Mouse (Mus musculus) limb, embryonic 15.5 days (tissue): ENCODE data around the gene Wdr45b. TPM values are rescaled to one million over a fixed set of nuclear protein-coding genes. Genes with fewer than 3 reads are reported as not detected.
"Not testable (repeated sequence)": the region's sequence is repeated elsewhere in the genome, so short reads cannot be mapped to it uniquely, and the experiment has no call there.

ENCODE experiments used
- ATAC-seq: fragments of 200-750 bp; cut with Nextera tagmentation; 2 replicates; pipeline ENCODE4 v1.8.0; 2017; ENCODE audit warnings: low read depth, moderate TSS enrichment; ENCODE audit not compliant: insufficient number of reproducible peaks, low FRiP score, low TSS enrichment
- H3K27ac ChIP-seq: fragments of 300-500 bp; sonication (generic); 2 replicates; pipeline ENCODE4 v1.5.1; 2015; ENCODE audit warnings: moderate library complexity, mild to moderate bottlenecking, inconsistent platforms
- H3K27me3 ChIP-seq: fragments of 300-500 bp; sonication (generic); 2 replicates; pipeline ENCODE4 v1.6.1; 2015; ENCODE audit warnings: inconsistent platforms
- H3K36me3 ChIP-seq: fragments of 300-500 bp; sonication (generic); 2 replicates; pipeline ENCODE4 v1.6.1; 2015; ENCODE audit warnings: inconsistent platforms
- H3K4me1 ChIP-seq: fragments of 300-500 bp; sonication (generic); 2 replicates; pipeline ENCODE4 v1.6.1; 2015; ENCODE audit warnings: inconsistent platforms
- H3K4me2 ChIP-seq: fragments of 300-500 bp; sonication (generic); 2 replicates; pipeline ENCODE4 v1.6.1; 2015; ENCODE audit warnings: mild to moderate bottlenecking, inconsistent platforms
- H3K4me3 ChIP-seq: fragments of 300-500 bp; sonication (generic); 2 replicates; pipeline ENCODE4 v1.5.1; 2015; ENCODE audit warnings: mild to moderate bottlenecking, inconsistent platforms
- H3K9ac ChIP-seq: fragments of 300-500 bp; sonication (generic); 2 replicates; pipeline ENCODE4 v1.6.1; 2015; ENCODE audit warnings: inconsistent platforms
- H3K9me3 ChIP-seq: fragments of 300-500 bp; sonication (generic); 2 replicates; pipeline ENCODE4 v1.6.1; 2016; ENCODE audit warnings: inconsistent platforms
- WGBS: fragments of 180-500 bp; shearing (Covaris S2); methylation state at CpG from one replicate; pipeline ENCODE4 v1.1.7; 2015; 5-methylcytosine and 5-hydroxymethylcytosine counted together
- microRNA-seq: library from miRNA; unstranded; fragments of <30 nt; microRNA quantifications from one replicate; pipeline ENCODE4, GENCODE M21; 2016
- polyA plus RNA-seq: library from polyadenylated mRNA; unstranded; fragments of >200 nt; fragmentation: Nextera tagmentation; extraction: Ambion mirVana; gene quantifications from 2 replicates; pipeline ENCODE4 v1.2.1, GENCODE M21; 2015

Gene Wdr45b
- polyA plus RNA-seq, 1 experiment from 2014 or later: 92.1 TPM

GRCm38 (mm10) chr11:121307712-121308111 lies 46.5 kb downstream of the Wdr45b start:
- not testable (repeated sequence) for H3K4me1 ChIP-seq, H3K27me3 ChIP-seq, H3K4me2 ChIP-seq, H3K9ac ChIP-seq, H3K27ac ChIP-seq, H3K4me3 ChIP-seq, H3K9me3 ChIP-seq, ATAC-seq
- 88% methylated on average over 6 of the region's 6 CpGs for WGBS
- peaks cover 75% of the 10 kb centered on the region for H3K36me3 ChIP-seq

GRCm38 (mm10) chr11:121306608-121307007 lies 47.6 kb downstream of the Wdr45b start:
- no peak for ATAC-seq
- H3K4me2 ChIP-seq: no peak overlapping the region
- no peaks in the 10 kb centered on the region for H3K9me3 ChIP-seq
- no peaks in the 10 kb centered on the region for H3K27me3 ChIP-seq
- 97% methylated on average over 8 of the region's 8 CpGs for WGBS
- H3K4me3 ChIP-seq: no peak overlapping the region
- H3K27ac ChIP-seq: no peak overlapping the region
- H3K4me1 ChIP-seq: no peaks in the 10 kb centered on the region
- H3K36me3 ChIP-seq: peaks cover 86% of the 10 kb centered on the region
- no peak overlapping the region for H3K9ac ChIP-seq

GRCm38 (mm10) chr11:121305371-121305770 lies 48.9 kb downstream of the Wdr45b start:
- H3K9me3 ChIP-seq: no peaks in the 10 kb centered on the region
- H3K4me3 ChIP-seq: no peak overlapping the region
- H3K27ac ChIP-seq: no peak overlapping the region
- no peaks in the 10 kb centered on the region for H3K4me1 ChIP-seq
- ATAC-seq: no peak
- no peaks in the 10 kb centered on the region for H3K27me3 ChIP-seq
- H3K9ac ChIP-seq: no peak overlapping the region
- WGBS: 91% methylated on average over 6 of the region's 6 CpGs
- H3K4me2 ChIP-seq: no peak overlapping the region
- peaks cover 91% of the 10 kb centered on the region for H3K36me3 ChIP-seq

- Histone ChIP-seq H3K27ac (no peak overlapping the region), H3K9me3 (no peaks in the 10 kb centered on the region), H3K27me3 (no peaks in the 10 kb centered on the region), H3K36me3 (peaks cover 87% of the 10 kb centered on the region), H3K9ac (no peak overlapping the region), H3K4me2 (no peak overlapping the region), H3K4me1 (no peaks in the 10 kb centered on the region), H3K4me3 (no peak overlapping the region)
- WGBS: 92% methylated on average over 9 of the region's 9 CpGs
- ATAC-seq: no peak
Observed at GRCm38 (mm10) chr11:121300265-121300664, 54.0 kb downstream of the Wdr45b start.

GRCm38 (mm10) chr11:121298493-121298892 lies 55.8 kb downstream of the Wdr45b start:
- Histone ChIP-seq H3K27ac (no peak overlapping the region), H3K9me3 (no peaks in the 10 kb centered on the region), H3K4me2 (no peak overlapping the region), H3K4me3 (no peak overlapping the region), H3K27me3 (no peaks in the 10 kb centered on the region), H3K4me1 (no peaks in the 10 kb centered on the region), H3K36me3 (peaks cover 82% of the 10 kb centered on the region), H3K9ac (no peak overlapping the region)
- no peak for ATAC-seq
- WGBS: 87% methylated on average over 8 of the region's 8 CpGs

- H3K9ac ChIP-seq: no peak overlapping the region
- no peak overlapping the region for H3K27ac ChIP-seq
- no peaks in the 10 kb centered on the region for H3K27me3 ChIP-seq
- H3K36me3 ChIP-seq: peaks cover 80% of the 10 kb centered on the region
- ATAC-seq: no peak
- H3K9me3 ChIP-seq: no peaks in the 10 kb centered on the region
- 90% methylated on average over 5 of the region's 5 CpGs for WGBS
- H3K4me3 ChIP-seq: no peak overlapping the region
- H3K4me2 ChIP-seq: no peak overlapping the region
- no peaks in the 10 kb centered on the region for H3K4me1 ChIP-seq
Observed at GRCm38 (mm10) chr11:121294771-121295170, 59.5 kb downstream of the Wdr45b start.

- H3K36me3 ChIP-seq: peaks cover 87% of the 10 kb centered on the region
- no peak overlapping the region for H3K4me2 ChIP-seq
- ATAC-seq: no peak
- WGBS: 94% methylated on average over 3 of the region's 3 CpGs
- H3K9me3 ChIP-seq: no peaks in the 10 kb centered on the region
- H3K4me1 ChIP-seq: no peaks in the 10 kb centered on the region
- no peak overlapping the region for H3K4me3 ChIP-seq
- H3K27me3 ChIP-seq: no peaks in the 10 kb centered on the region
- no peak overlapping the region for H3K9ac ChIP-seq
- H3K27ac ChIP-seq: no peak overlapping the region
Observed at GRCm38 (mm10) chr11:121289859-121290258, 64.4 kb downstream of the Wdr45b start.

GRCm38 (mm10) chr11:121282911-121283310 lies 71.3 kb downstream of the Wdr45b start:
- ATAC-seq: no peak
- Histone ChIP-seq H3K9ac (no peak overlapping the region), H3K4me2 (no peak overlapping the region), H3K9me3 (no peaks in the 10 kb centered on the region), H3K27me3 (no peaks in the 10 kb centered on the region), H3K27ac (no peak overlapping the region), H3K36me3 (peaks cover 37% of the 10 kb centered on the region), H3K4me3 (no peak overlapping the region), H3K4me1 (no peaks in the 10 kb centered on the region)
- 81% methylated on average over 6 of the region's 6 CpGs for WGBS

- no peaks in the 10 kb centered on the region for H3K27me3 ChIP-seq
- no peak overlapping the region for H3K9ac ChIP-seq
- WGBS: 90% methylated on average over 3 of the region's 3 CpGs
- H3K36me3 ChIP-seq: peaks cover 15% of the 10 kb centered on the region; the same call in 1 of the 2 replicates
- no peaks in the 10 kb centered on the region for H3K9me3 ChIP-seq
- H3K4me2 ChIP-seq: no peak overlapping the region
- H3K4me3 ChIP-seq: no peak overlapping the region
- H3K4me1 ChIP-seq: no peaks in the 10 kb centered on the region
- no peak overlapping the region for H3K27ac ChIP-seq
- no peak for ATAC-seq
Observed at GRCm38 (mm10) chr11:121278011-121278410, 76.2 kb downstream of the Wdr45b start.

GRCm38 (mm10) chr11:121277516-121277915 lies 76.7 kb downstream of the Wdr45b start:
- WGBS: 92% methylated on average over 8 of the region's 8 CpGs
- no peak for ATAC-seq
- Histone ChIP-seq H3K27ac (no peak overlapping the region), H3K4me2 (no peak overlapping the region), H3K27me3 (no peaks in the 10 kb centered on the region), H3K9ac (no peak overlapping the region), H3K4me1 (no peaks in the 10 kb centered on the region), H3K9me3 (no peaks in the 10 kb centered on the region), H3K36me3 (peaks cover 18% of the 10 kb centered on the region; the same call in 1 of the 2 replicates), H3K4me3 (no peak overlapping the region)

Small RNAs within 50 kb of the gene (microRNA-seq; reads per million reads assigned to microRNA genes)
- not detected for gene Mir7236

Other genes with a start within 250 kb of the Wdr45b start
- not detected in 2 replicates for gene Tex19.2, start 235.8 kb downstream of the Wdr45b start, polyA plus RNA-seq
- gene Tex19.1, start 208.3 kb downstream of the Wdr45b start, polyA plus RNA-seq: not detected in 2 replicates
- gene Uts2r, start 194.2 kb downstream of the Wdr45b start, polyA plus RNA-seq: 1.1 and 2.4 TPM in 2 replicates
- 9.0 and 9.6 TPM in 2 replicates for gene Hexdc, start 150.0 kb downstream of the Wdr45b start, polyA plus RNA-seq
- 21.5 and 24.8 TPM in 2 replicates for gene Ogfod3, start 149.7 kb downstream of the Wdr45b start, polyA plus RNA-seq
- gene Cybc1, start 125.1 kb downstream of the Wdr45b start, polyA plus RNA-seq: 43.4 and 44.7 TPM in 2 replicates
- gene Narf, start 117.2 kb downstream of the Wdr45b start, polyA plus RNA-seq: 54.9 and 56.7 TPM in 2 replicates
- 6.2 and 7.2 TPM in 2 replicates for gene Foxk2, start 94.5 kb downstream of the Wdr45b start, polyA plus RNA-seq
- gene Rab40b, start 33.8 kb upstream of the Wdr45b start, polyA plus RNA-seq: 18.6 and 37.5 TPM in 2 replicates
- gene Fn3krp, start 67.0 kb upstream of the Wdr45b start, polyA plus RNA-seq: 7.3 and 8.9 TPM in 2 replicates
- gene Fn3k, start 80.5 kb upstream of the Wdr45b start, polyA plus RNA-seq: 0.58 and 3.1 TPM in 2 replicates
- 51.5 and 51.8 TPM in 2 replicates for gene Tbcd, start 97.5 kb upstream of the Wdr45b start, polyA plus RNA-seq
- 37.5 and 39.1 TPM in 2 replicates for gene Zfp750, start 164.9 kb upstream of the Wdr45b start, polyA plus RNA-seq